Mouse (Mus musculus) midbrain, postnatal 0 days (tissue): ENCODE data around the gene Spock1. TPM values are rescaled to one million over a fixed set of nuclear protein-coding genes. Genes with fewer than 3 reads are reported as not detected.

Experiments
- ATAC-seq: fragments of 200-750 bp; cut with Nextera tagmentation; 2 replicates; pipeline ENCODE4 v1.8.0; 2017; ENCODE audit warnings: moderate number of reproducible peaks, mild to moderate bottlenecking, moderate TSS enrichment, moderate library complexity; ENCODE audit not compliant: low FRiP score
- DNase-seq: peaks from one replicate; pipeline ENCODE4 v3.0.0-alpha.2; 2015; ENCODE audit warnings: low spot score
- H3K27ac ChIP-seq: fragments of 300-500 bp; sonication (generic); 2 replicates; pipeline ENCODE4 v1.5.1; 2014; ENCODE audit warnings: low read depth, mild to moderate bottlenecking, low read length, mixed read lengths
- H3K27me3 ChIP-seq: fragments of 300-500 bp; sonication (generic); 2 replicates; pipeline ENCODE4 v1.6.1; 2014; ENCODE audit warnings: low read length, control low read depth, mixed read lengths; ENCODE audit not compliant: insufficient read depth
- H3K36me3 ChIP-seq: fragments of 300-500 bp; sonication (generic); 2 replicates; pipeline ENCODE4 v1.6.1; 2014; ENCODE audit warnings: low read length, control low read depth, mixed read lengths; ENCODE audit not compliant: insufficient read depth
- H3K4me1 ChIP-seq: fragments of 300-500 bp; sonication (generic); 2 replicates; pipeline ENCODE4 v1.6.1; 2014; ENCODE audit warnings: mild to moderate bottlenecking, control low read depth, antibody characterized with exemption, low read length, mixed read lengths; ENCODE audit not compliant: insufficient read depth
- H3K4me2 ChIP-seq: fragments of 300-500 bp; sonication (generic); 2 replicates; pipeline ENCODE4 v1.6.1; 2014; ENCODE audit warnings: low read depth, mild to moderate bottlenecking, low read length, mixed read lengths; ENCODE audit not compliant: poor library complexity, severe bottlenecking
- H3K4me3 ChIP-seq: fragments of 300-500 bp; sonication (generic); 2 replicates; pipeline ENCODE4 v1.5.1; 2014; ENCODE audit warnings: low read depth, mild to moderate bottlenecking, low read length, moderate library complexity
- H3K9ac ChIP-seq: fragments of 300-500 bp; sonication (generic); replicated peaks from 2 replicates; pipeline ENCODE4 v1.6.1; 2014; ENCODE audit warnings: mild to moderate bottlenecking, low read length, moderate library complexity, mixed read lengths; ENCODE audit not compliant: poor library complexity, severe bottlenecking
- H3K9me3 ChIP-seq: fragments of 300-500 bp; sonication (generic); 2 replicates; pipeline ENCODE4 v1.6.1; 2016; ENCODE audit warnings: low read length, control low read depth
- CTCF ChIP-seq: IDR thresholded peaks from 2 replicates; pipeline ENCODE4 v1.5.1; 2016; ENCODE audit warnings: antibody characterized with exemption, mild to moderate bottlenecking
- WGBS: fragments of 180-500 bp; shearing (Covaris S2); extraction: QIAGEN DNeasy Blood & Tissue Kit; methylation state at CpG from one replicate; pipeline ENCODE4 v1.1.7; 2014; 5-methylcytosine and 5-hydroxymethylcytosine counted together
- polyA plus RNA-seq: library from polyadenylated mRNA; unstranded; fragments of >200 nt; fragmentation: Nextera tagmentation; extraction: Ambion mirVana; gene quantifications from 2 replicates; pipeline ENCODE4 v1.2.1, GENCODE M21; 2015
- total RNA-seq: library from RNA; depleted of rRNA; stranded (reverse); fragments of >200 nt; gene quantifications from 2 replicates; pipeline ENCODE4 v1.2.3, GENCODE M21; 2014

Gene Spock1
- total and polyA plus RNA-seq, 2 experiments from 2014 or later, result 91.5 to 94.8 TPM

DNA sequence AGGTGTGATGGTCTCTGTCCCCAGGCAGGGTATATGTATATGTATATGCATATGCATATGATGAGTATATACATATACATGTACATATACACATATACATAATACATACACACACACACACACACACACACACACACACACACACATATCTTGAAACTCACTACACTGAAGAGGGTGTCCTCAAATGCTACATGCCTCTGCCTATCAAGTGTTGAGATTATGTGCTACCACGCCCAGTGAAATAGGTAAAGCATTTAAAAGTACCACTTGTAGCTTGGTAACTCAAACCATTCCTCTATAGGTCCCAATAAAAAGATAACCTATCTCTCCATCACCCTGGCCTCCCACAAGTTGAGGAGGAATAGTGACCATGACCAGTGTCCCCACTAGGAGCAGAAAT, 234.7 kb downstream of the Spock1 start:
- WGBS, result 96% methylated on average over 1 of the region's 1 CpGs
- no peaks in the 10 kb centered on the region for H3K36me3 ChIP-seq
- no peak overlapping the region for H3K4me3 ChIP-seq
- H3K4me2 ChIP-seq, result no peak overlapping the region
- ATAC-seq, result no peak
- no peak overlapping the region for H3K9ac ChIP-seq
- no peak for TF ChIP-seq CTCF
- H3K9me3 ChIP-seq, result no peaks in the 10 kb centered on the region
- no peak for DNase-seq
- H3K4me1 ChIP-seq, result no peaks in the 10 kb centered on the region; the same call in 1 of the 2 replicates
- no peak overlapping the region for H3K27ac ChIP-seq
- H3K27me3 ChIP-seq, result no peaks in the 10 kb centered on the region

DNA sequence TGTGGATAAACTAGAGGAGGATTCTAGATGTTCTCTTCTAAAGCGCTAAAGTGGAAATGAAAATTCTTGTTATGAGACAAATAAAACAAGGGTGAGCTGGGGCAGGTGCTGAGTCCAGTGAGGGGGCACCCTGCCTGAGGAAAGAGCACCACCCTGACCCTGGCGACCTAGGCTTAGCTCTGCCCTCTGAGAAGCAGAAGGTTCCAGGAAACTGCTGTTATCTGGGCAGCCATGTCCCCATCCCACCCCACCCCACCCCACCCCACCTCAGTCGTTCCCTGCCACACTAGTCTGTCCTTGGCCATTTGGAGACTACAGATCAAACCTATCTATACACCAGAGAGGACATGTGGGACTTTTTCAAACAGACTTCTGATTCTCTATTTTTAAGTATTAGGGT, 235.4 kb downstream of the Spock1 start:
- Histone ChIP-seq H3K4me3 (no peak overlapping the region), H3K4me1 (no peaks in the 10 kb centered on the region; the same call in 1 of the 2 replicates), H3K36me3 (no peaks in the 10 kb centered on the region), H3K4me2 (no peak overlapping the region), H3K9ac (no peak overlapping the region), H3K9me3 (no peaks in the 10 kb centered on the region), H3K27me3 (no peaks in the 10 kb centered on the region), H3K27ac (no peak overlapping the region)
- WGBS, result 83% methylated on average over 3 of the region's 3 CpGs
- ATAC-seq, result no peak
- TF ChIP-seq CTCF, result no peak
- DNase-seq, result no peak

DNA sequence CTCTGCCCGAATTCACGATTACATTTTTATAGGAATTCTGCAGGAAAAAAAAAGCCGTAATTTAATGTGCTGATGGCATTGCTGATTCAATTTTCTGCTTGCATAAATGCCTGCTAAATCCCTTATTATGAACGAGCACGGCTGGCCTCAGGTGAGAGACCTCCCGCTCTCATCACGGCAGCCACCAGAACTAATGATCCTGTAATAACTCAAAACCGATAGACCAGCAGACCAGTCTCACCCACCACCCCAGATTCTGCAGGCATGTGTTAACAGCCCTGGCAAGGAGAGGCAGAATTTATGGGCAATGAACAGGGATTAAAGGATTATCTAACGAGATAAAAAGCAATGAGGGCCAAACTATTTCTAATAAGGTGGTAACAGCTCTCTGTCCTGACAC, 236.2 kb downstream of the Spock1 start:
- WGBS, result 48% methylated on average over 9 of the region's 9 CpGs
- no peak overlapping the region for H3K4me3 ChIP-seq
- no peaks in the 10 kb centered on the region for H3K36me3 ChIP-seq
- no peaks in the 10 kb centered on the region for H3K27me3 ChIP-seq
- H3K27ac ChIP-seq, result no peak overlapping the region
- H3K4me1 ChIP-seq, result no peaks in the 10 kb centered on the region
- H3K9ac ChIP-seq, result no peak overlapping the region
- no peaks in the 10 kb centered on the region for H3K9me3 ChIP-seq
- no peak for TF ChIP-seq CTCF
- no peak overlapping the region for H3K4me2 ChIP-seq
- DNase-seq, result peak; percentile 22
- ATAC-seq, result no peak

DNA sequence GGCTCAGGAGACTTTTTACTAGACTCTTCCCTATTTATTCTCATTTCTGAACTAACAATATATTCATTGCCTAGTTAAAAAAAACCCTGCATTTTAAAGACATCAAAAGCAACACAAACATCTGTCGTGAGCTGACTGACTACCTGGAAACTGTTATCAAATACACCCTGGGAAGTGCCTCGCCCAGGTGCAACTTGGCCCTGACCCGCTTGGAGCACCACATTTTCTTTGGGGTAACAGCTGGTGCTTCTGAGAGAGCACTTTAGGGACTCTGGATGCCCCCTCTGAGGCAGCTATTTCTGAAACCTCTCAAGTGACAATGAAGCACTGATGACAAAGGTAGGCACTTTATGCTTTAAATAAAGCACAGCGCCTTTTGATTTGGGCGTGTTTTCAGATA, 236.8 kb downstream of the Spock1 start:
- no peak overlapping the region for H3K27ac ChIP-seq
- no peak overlapping the region for H3K4me3 ChIP-seq
- no peaks in the 10 kb centered on the region for H3K27me3 ChIP-seq
- no peaks in the 10 kb centered on the region for H3K9me3 ChIP-seq
- 75% methylated on average over 5 of the region's 5 CpGs for WGBS
- no peaks in the 10 kb centered on the region for H3K36me3 ChIP-seq
- H3K4me2 ChIP-seq, result no peak overlapping the region
- TF ChIP-seq CTCF, result no peak
- no peak for ATAC-seq
- H3K4me1 ChIP-seq, result peaks cover 3% of the 10 kb centered on the region; the same call in 1 of the 2 replicates
- no peak overlapping the region for H3K9ac ChIP-seq
- no peak for DNase-seq

DNA sequence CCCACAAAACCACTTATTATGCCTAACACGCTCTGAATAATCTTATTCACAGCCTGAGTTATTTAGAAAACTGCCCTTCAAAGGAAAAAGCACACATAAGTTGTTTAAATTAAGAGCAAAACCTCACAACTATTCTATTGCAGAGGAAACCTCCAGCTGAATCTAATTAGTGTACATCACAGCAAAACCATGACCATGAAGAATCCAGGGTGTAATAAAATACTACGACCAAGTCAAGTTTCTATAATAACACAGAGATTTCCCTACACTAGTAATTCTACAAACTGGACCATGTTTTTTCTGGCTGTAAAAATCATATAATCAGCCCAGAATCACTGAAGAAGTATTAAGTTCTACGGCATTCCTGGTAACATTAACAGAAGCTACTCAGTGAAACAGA, 240.5 kb downstream of the Spock1 start:
- no peak overlapping the region for H3K27ac ChIP-seq
- no peak for ATAC-seq

DNA sequence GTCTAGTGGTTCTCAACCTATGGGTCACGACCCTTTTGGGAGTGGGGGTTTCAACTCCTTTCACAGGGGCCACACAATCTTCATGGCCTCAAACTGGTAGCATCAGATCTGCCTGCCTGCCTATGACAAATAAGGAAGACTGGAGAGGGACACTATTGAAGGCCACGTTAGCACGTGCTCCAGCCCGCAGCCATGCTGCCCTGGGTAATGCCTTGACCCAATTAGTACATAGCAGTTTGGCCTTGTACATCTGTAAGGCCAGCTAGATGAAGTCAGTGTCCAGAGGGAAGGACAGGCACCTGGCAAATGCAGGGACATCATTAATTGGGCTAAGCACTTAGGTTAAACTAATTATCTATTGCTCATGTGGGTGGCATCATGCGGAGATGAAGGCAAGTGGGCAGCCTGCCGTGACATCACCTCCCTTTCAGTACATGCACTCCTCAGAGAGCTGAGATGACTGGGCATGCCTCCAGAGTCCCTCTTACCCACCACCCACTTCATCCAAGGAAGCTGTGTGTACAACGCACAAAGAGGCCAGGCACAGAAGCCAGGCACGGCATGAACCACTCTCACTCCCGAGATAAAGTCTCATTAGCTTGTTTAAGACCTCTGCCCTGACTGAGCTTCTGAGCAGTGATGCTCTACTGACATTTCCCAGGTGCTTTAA, 241.8 kb downstream of the Spock1 start:
- no peaks in the 10 kb centered on the region for H3K36me3 ChIP-seq
- no peak for ATAC-seq
- H3K27me3 ChIP-seq, result no peaks in the 10 kb centered on the region
- DNase-seq, result peak; percentile 26
- TF ChIP-seq CTCF, result no peak
- H3K9ac ChIP-seq, result no peak overlapping the region
- no peaks in the 10 kb centered on the region for H3K9me3 ChIP-seq
- no peak overlapping the region for H3K4me3 ChIP-seq
- peaks cover 3% of the 10 kb centered on the region; the same call in 1 of the 2 replicates for H3K4me1 ChIP-seq
- 44% methylated on average over 9 of the region's 9 CpGs for WGBS
- no peak overlapping the region for H3K4me2 ChIP-seq
- no peak overlapping the region for H3K27ac ChIP-seq

More for the DNA sequence above, 240.5 kb downstream of the Spock1 start:
- DNase-seq, result no peak
- no peak overlapping the region for H3K4me3 ChIP-seq
- no peak overlapping the region for H3K9ac ChIP-seq
- no peaks in the 10 kb centered on the region for H3K27me3 ChIP-seq
- H3K4me2 ChIP-seq, result no peak overlapping the region
- no peak for TF ChIP-seq CTCF
- no peaks in the 10 kb centered on the region for H3K9me3 ChIP-seq
- H3K36me3 ChIP-seq, result no peaks in the 10 kb centered on the region
- WGBS, result 62% methylated on average over 3 of the region's 3 CpGs
- H3K4me1 ChIP-seq, result peaks cover 3% of the 10 kb centered on the region; the same call in 1 of the 2 replicates
